In genomic region chr10:70120671-70121405, GRCm38 (mm10) we compare ENCODE assay signal across 7 mouse cellular contexts. TPM values are rescaled to one million over a fixed set of nuclear protein-coding genes. Genes with fewer than 3 reads are reported as not detected.
DNase-seq lines count a peak whose midpoint lies in the region; TF ChIP-seq lines count a peak whose summit lies in the region.

No protein-coding gene starts in this region.

- WGBS in limb, embryonic 10.5 days, result 84% methylated on average over 17 of the region's 17 CpGs

- no peak for TF ChIP-seq POLR2A in brain, embryonic 14.5 days (IDR thresholded peaks at IDR 0.05; ENCODE audit: borderline replicate concordance, extremely low read depth, insufficient read depth, insufficient read length, poor library complexity, severe bottlenecking)

- H3K27ac ChIP-seq in limb, embryonic 10.5 days, result peak overlapping the region; percentile 47; the same call in 1 of the 2 replicates
- no peak overlapping the region; the same call in 1 of the 2 replicates for H3K27ac ChIP-seq in left cerebral cortex, adult 2 months

- peaks cover 8% of the 10 kb centered on the region for H3K36me3 ChIP-seq in limb, embryonic 10.5 days

- intact Hi-C loops in left cerebral cortex, adult 2 months (cut with DNase I), result no loop called here

- no peaks in the 10 kb centered on the region for H3K27me3 ChIP-seq in limb, embryonic 10.5 days (ENCODE audit: low read depth, poor library complexity, severe bottlenecking)

- TF ChIP-seq CTCF in brain, embryonic 14.5 days (IDR thresholded peaks at IDR 0.05; ENCODE audit: borderline replicate concordance, extremely low read depth, insufficient read depth, insufficient read length), result no peak
- TF ChIP-seq CTCF in left cerebral cortex, adult 2 months (IDR thresholded peaks at IDR 0.05), result no peak

- DNase-seq in spleen, adult 12 weeks (ENCODE audit: low spot score), result peak; percentile 26
- DNase-seq in spleen, adult 18-20 months, result no peak
- peak; percentile 37 for DNase-seq in brain, embryonic 14.5 days (ENCODE audit: low read depth)
- peak; percentile 70 for DNase-seq in heart, adult 8-10 months (ENCODE audit: low spot score)
- no peak for DNase-seq in limb, embryonic 10.5 days (ENCODE audit: low spot score)
- DNase-seq in retina, embryonic 14.5 days (ENCODE audit: low spot score), result peak; percentile 48
- no peak for DNase-seq in left cerebral cortex, adult 2 months (ENCODE audit: extremely low spot score in 1 of 2, low spot score in 2 of 2)

- H3K4me3 ChIP-seq in limb, embryonic 10.5 days, result no peak overlapping the region
- H3K4me3 ChIP-seq in left cerebral cortex, adult 2 months, result no peak overlapping the region

- H3K4me1 ChIP-seq in limb, embryonic 10.5 days, result peaks cover 24% of the 10 kb centered on the region

- no peaks in the 10 kb centered on the region for H3K9me3 ChIP-seq in limb, embryonic 10.5 days (replicated peaks)

RNA-seq across cellular contexts. Expression of gene Ccdc6, which starts 23.9 kb away (rescaled TPM):
- polyA plus RNA-seq in brain, embryonic 14.5 days (2012; rRNA removed), result 27.6 and 44.2 TPM in 2 replicates
- total RNA-seq in heart, adult 8-10 months (2022), result 10 to 100 TPM; 23.3 to 28.6 (median 24.9) TPM
- 15.6 and 15.8 TPM in 2 replicates for polyA plus RNA-seq in limb, embryonic 10.5 days (2016; fragmentation: Nextera tagmentation; extraction: Ambion mirVana)
- 10 to 100 TPM; 51.1 to 64.8 TPM for total RNA-seq in left cerebral cortex, adult 2 months (2021)

Comparison
In these comparisons a context has a peak if more than half of its experiments do, and no peak if none do; other contexts are left out.
1. DNase-seq: peak in spleen, adult 12 weeks (single experiment), brain, embryonic 14.5 days (single experiment), heart, adult 8-10 months (single experiment) and retina, embryonic 14.5 days (single experiment); none in spleen, adult 18-20 months (0 of 2), limb, embryonic 10.5 days (single experiment) and left cerebral cortex, adult 2 months (0 of 2).